Mouse (Mus musculus) limb, embryonic 13.5 days (tissue): ENCODE measurements around the gene Plpp4. TPM values are rescaled to one million over a fixed set of nuclear protein-coding genes. Genes with fewer than 3 reads are reported as not detected.
A peak's percentile ranks its signal among the peaks of the same experiment; 100 is the strongest.

Experiments
- ATAC-seq: fragments of 200-750 bp; cut with Nextera tagmentation; 2 replicates; pipeline ENCODE4 v1.8.0; 2017; ENCODE audit warnings: low read depth, moderate number of reproducible peaks, moderate TSS enrichment; ENCODE audit not compliant: low FRiP score
- H3K27ac ChIP-seq: fragments of 300-500 bp; sonication (generic); 2 replicates; pipeline ENCODE4 v1.5.1; 2015; ENCODE audit warnings: inconsistent platforms, mild to moderate bottlenecking, moderate library complexity
- H3K27me3 ChIP-seq: fragments of 300-500 bp; sonication (generic); 2 replicates; pipeline ENCODE4 v1.6.1; 2015; ENCODE audit warnings: mild to moderate bottlenecking, inconsistent platforms
- H3K36me3 ChIP-seq: fragments of 300-500 bp; sonication (generic); 2 replicates; pipeline ENCODE4 v1.6.1; 2015; ENCODE audit warnings: inconsistent platforms, mild to moderate bottlenecking, moderate library complexity
- H3K4me1 ChIP-seq: fragments of 300-500 bp; sonication (generic); 2 replicates; pipeline ENCODE4 v1.6.1; 2015; ENCODE audit warnings: inconsistent platforms
- H3K4me2 ChIP-seq: fragments of 300-500 bp; sonication (generic); replicated peaks from 2 replicates; pipeline ENCODE4 v1.6.1; 2015; ENCODE audit warnings: inconsistent platforms, mild to moderate bottlenecking, moderate library complexity
- H3K4me3 ChIP-seq: fragments of 300-500 bp; sonication (generic); 2 replicates; pipeline ENCODE4 v1.5.1; 2015; ENCODE audit warnings: moderate library complexity, mild to moderate bottlenecking, inconsistent platforms
- H3K9ac ChIP-seq: fragments of 300-500 bp; sonication (generic); 2 replicates; pipeline ENCODE4 v1.6.1; 2015; ENCODE audit warnings: mild to moderate bottlenecking, inconsistent platforms
- H3K9me3 ChIP-seq: fragments of 300-500 bp; sonication (generic); 2 replicates; pipeline ENCODE4 v1.6.1; 2016; ENCODE audit warnings: inconsistent platforms
- WGBS: fragments of 180-500 bp; shearing (Covaris S2); methylation state at CpG from one replicate; pipeline ENCODE4 v1.1.7; 2015; 5-methylcytosine and 5-hydroxymethylcytosine counted together
- polyA plus RNA-seq: library from polyadenylated mRNA; unstranded; fragments of >200 nt; fragmentation: Nextera tagmentation; extraction: Ambion mirVana; gene quantifications from 2 replicates; pipeline ENCODE4 v1.2.1, GENCODE M21; 2015

The Plpp4 gene
- polyA plus RNA-seq, 1 experiment from 2014 or later = 1.4 TPM

- ATAC-seq = no peak
- WGBS = 25% methylated on average over 13 of the region's 13 CpGs
- no peak overlapping the region for H3K27ac ChIP-seq
Measured at GRCm38 (mm10) chr7:129307042-129307825, 50.4 kb downstream of the Plpp4 start.

GRCm38 (mm10) chr7:129308661-129309060 lies 51.8 kb downstream of the Plpp4 start:
- Histone ChIP-seq H3K4me3 (no peak overlapping the region), H3K9me3 (no peaks in the 10 kb centered on the region), H3K36me3 (no peaks in the 10 kb centered on the region), H3K27me3 (no peaks in the 10 kb centered on the region), H3K4me1 (peaks cover 8% of the 10 kb centered on the region), H3K9ac (no peak overlapping the region), H3K27ac (no peak overlapping the region), H3K4me2 (no peak overlapping the region)
- WGBS = 52% methylated on average over 6 of the region's 6 CpGs
- ATAC-seq = peak; percentile 24; the same call in 1 of the 2 replicates

More at GRCm38 (mm10) chr7:129307042-129307825, 50.4 kb downstream of the Plpp4 start:
- Histone ChIP-seq H3K4me1 (peaks cover 4% of the 10 kb centered on the region; the same call in 1 of the 2 replicates), H3K4me3 (no peak overlapping the region), H3K27me3 (no peaks in the 10 kb centered on the region), H3K9ac (no peak overlapping the region), H3K9me3 (no peaks in the 10 kb centered on the region), H3K4me2 (no peak overlapping the region), H3K36me3 (no peaks in the 10 kb centered on the region)

GRCm38 (mm10) chr7:129312521-129312920 lies 55.7 kb downstream of the Plpp4 start:
- Histone ChIP-seq H3K36me3 (no peaks in the 10 kb centered on the region), H3K4me3 (no peak overlapping the region), H3K9me3 (no peaks in the 10 kb centered on the region), H3K4me2 (no peak overlapping the region), H3K27ac (no peak overlapping the region), H3K27me3 (no peaks in the 10 kb centered on the region), H3K4me1 (peaks cover 14% of the 10 kb centered on the region), H3K9ac (no peak overlapping the region)
- 60% methylated on average over 6 of the region's 6 CpGs for WGBS
- no peak for ATAC-seq

- no peak overlapping the region for H3K9ac ChIP-seq
- H3K9me3 ChIP-seq = no peaks in the 10 kb centered on the region
- no peaks in the 10 kb centered on the region for H3K27me3 ChIP-seq
- H3K27ac ChIP-seq = no peak overlapping the region
- WGBS = 52% methylated on average over 2 of the region's 2 CpGs
- no peak overlapping the region for H3K4me3 ChIP-seq
- no peaks in the 10 kb centered on the region for H3K36me3 ChIP-seq
- no peak overlapping the region for H3K4me2 ChIP-seq
- peaks cover 9% of the 10 kb centered on the region for H3K4me1 ChIP-seq
- ATAC-seq = no peak; the same call in 1 of the 2 replicates
Measured at GRCm38 (mm10) chr7:129313969-129314368, 57.1 kb downstream of the Plpp4 start.

- no peak overlapping the region for H3K27ac ChIP-seq
- no peaks in the 10 kb centered on the region for H3K9me3 ChIP-seq
- H3K27me3 ChIP-seq = no peaks in the 10 kb centered on the region
- no peaks in the 10 kb centered on the region for H3K36me3 ChIP-seq
- 94% methylated on average over 3 of the region's 3 CpGs for WGBS
- no peak overlapping the region for H3K4me2 ChIP-seq
- ATAC-seq = no peak
- no peak overlapping the region for H3K9ac ChIP-seq
- H3K4me1 ChIP-seq = no peaks in the 10 kb centered on the region
- no peak overlapping the region for H3K4me3 ChIP-seq
Measured at GRCm38 (mm10) chr7:129340096-129340495, 83.3 kb downstream of the Plpp4 start.

GRCm38 (mm10) chr7:129355561-129355960 lies 98.7 kb downstream of the Plpp4 start:
- Histone ChIP-seq H3K4me3 (no peak overlapping the region), H3K4me2 (no peak overlapping the region), H3K36me3 (no peaks in the 10 kb centered on the region), H3K27ac (no peak overlapping the region), H3K9me3 (no peaks in the 10 kb centered on the region), H3K4me1 (no peaks in the 10 kb centered on the region), H3K27me3 (no peaks in the 10 kb centered on the region), H3K9ac (no peak overlapping the region)
- 86% methylated on average over 2 of the region's 2 CpGs for WGBS
- ATAC-seq = no peak

GRCm38 (mm10) chr7:129375306-129375705 lies 118.5 kb downstream of the Plpp4 start:
- Histone ChIP-seq H3K4me2 (no peak overlapping the region), H3K4me1 (no peaks in the 10 kb centered on the region)
- WGBS = 92% methylated on average over 1 of the region's 1 CpGs

GRCm38 (mm10) chr7:129385149-129385548 lies 128.3 kb downstream of the Plpp4 start:
- H3K36me3 ChIP-seq = no peaks in the 10 kb centered on the region
- no peaks in the 10 kb centered on the region for H3K9me3 ChIP-seq
- 0 out of 2 replicates have a peak, but pooled peaks cover 7% of the 10 kb centered on the region for H3K4me1 ChIP-seq
- no peak overlapping the region for H3K4me3 ChIP-seq
- 33% methylated on average over 3 of the region's 3 CpGs for WGBS
- no peak for ATAC-seq
- no peak overlapping the region for H3K4me2 ChIP-seq
- H3K9ac ChIP-seq = no peak overlapping the region
- H3K27ac ChIP-seq = no peak overlapping the region
- H3K27me3 ChIP-seq = no peaks in the 10 kb centered on the region

More at GRCm38 (mm10) chr7:129375306-129375705, 118.5 kb downstream of the Plpp4 start:
- Histone ChIP-seq H3K36me3 (no peaks in the 10 kb centered on the region), H3K9me3 (no peaks in the 10 kb centered on the region), H3K9ac (no peak overlapping the region), H3K27me3 (no peaks in the 10 kb centered on the region), H3K4me3 (no peak overlapping the region), H3K27ac (no peak overlapping the region)
- no peak for ATAC-seq

- Histone ChIP-seq H3K36me3 (no peaks in the 10 kb centered on the region), H3K27ac (no peak overlapping the region), H3K9ac (no peak overlapping the region), H3K27me3 (no peaks in the 10 kb centered on the region), H3K4me1 (no peaks in the 10 kb centered on the region), H3K9me3 (no peaks in the 10 kb centered on the region), H3K4me3 (no peak overlapping the region), H3K4me2 (no peak overlapping the region)
- WGBS = 56% methylated on average over 11 of the region's 11 CpGs
- ATAC-seq = no peak
Measured at GRCm38 (mm10) chr7:129392835-129393489, 136.1 kb downstream of the Plpp4 start.

- Histone ChIP-seq H3K27me3 (no peaks in the 10 kb centered on the region), H3K9me3 (no peaks in the 10 kb centered on the region), H3K4me3 (no peak overlapping the region), H3K4me2 (no peak overlapping the region), H3K4me1 (no peaks in the 10 kb centered on the region), H3K9ac (no peak overlapping the region), H3K36me3 (no peaks in the 10 kb centered on the region), H3K27ac (no peak overlapping the region)
- WGBS = 78% methylated on average over 5 of the region's 5 CpGs
- ATAC-seq = no peak
Measured at GRCm38 (mm10) chr7:129396561-129396960, 139.7 kb downstream of the Plpp4 start.

GRCm38 (mm10) chr7:129399071-129399470 lies 142.2 kb downstream of the Plpp4 start:
- Histone ChIP-seq H3K36me3 (no peaks in the 10 kb centered on the region), H3K9ac (no peak overlapping the region), H3K4me2 (no peak overlapping the region), H3K27me3 (no peaks in the 10 kb centered on the region), H3K27ac (no peak overlapping the region), H3K9me3 (no peaks in the 10 kb centered on the region), H3K4me3 (no peak overlapping the region), H3K4me1 (no peaks in the 10 kb centered on the region)
- 82% methylated on average over 7 of the region's 7 CpGs for WGBS
- ATAC-seq = no peak

GRCm38 (mm10) chr7:129402695-129403364 lies 146.0 kb downstream of the Plpp4 start:
- Histone ChIP-seq H3K27me3 (no peaks in the 10 kb centered on the region), H3K4me2 (no peak overlapping the region), H3K9ac (no peak overlapping the region), H3K4me3 (no peak overlapping the region), H3K9me3 (no peaks in the 10 kb centered on the region), H3K27ac (no peak overlapping the region), H3K4me1 (no peaks in the 10 kb centered on the region), H3K36me3 (no peaks in the 10 kb centered on the region)
- 81% methylated on average over 13 of the region's 13 CpGs for WGBS
- ATAC-seq = no peak
